Mouse (Mus musculus): Measurements from ENCODE around the gene H2-Ob.

The H2-Ob gene

DNA sequence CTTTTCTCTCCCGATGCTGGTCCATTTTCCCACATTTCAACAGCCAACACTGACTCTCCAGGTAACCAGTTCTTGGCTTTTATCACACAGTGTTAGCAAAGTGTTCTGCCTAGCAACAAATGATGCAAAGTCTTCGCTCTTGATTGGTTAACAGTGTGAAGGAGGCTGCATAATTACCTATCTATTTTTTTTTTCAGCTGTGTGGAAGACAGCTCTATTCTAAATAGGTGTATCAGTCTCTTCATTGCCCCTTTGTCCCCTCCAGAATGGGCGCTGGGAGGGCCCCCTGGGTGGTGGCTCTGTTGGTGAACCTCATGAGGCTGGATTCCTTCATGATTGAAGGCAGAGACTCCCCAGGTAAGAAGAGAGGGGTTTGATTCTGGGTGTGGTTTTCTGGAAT lies at the start of gene H2-Ob:
Gene H2-Ob (plus strand): TSS at position 198 of the 400 bp plus-strand sequence.
- no peak for DNase-seq (ENCODE audit: low spot score in 2 of 2)

DNA sequence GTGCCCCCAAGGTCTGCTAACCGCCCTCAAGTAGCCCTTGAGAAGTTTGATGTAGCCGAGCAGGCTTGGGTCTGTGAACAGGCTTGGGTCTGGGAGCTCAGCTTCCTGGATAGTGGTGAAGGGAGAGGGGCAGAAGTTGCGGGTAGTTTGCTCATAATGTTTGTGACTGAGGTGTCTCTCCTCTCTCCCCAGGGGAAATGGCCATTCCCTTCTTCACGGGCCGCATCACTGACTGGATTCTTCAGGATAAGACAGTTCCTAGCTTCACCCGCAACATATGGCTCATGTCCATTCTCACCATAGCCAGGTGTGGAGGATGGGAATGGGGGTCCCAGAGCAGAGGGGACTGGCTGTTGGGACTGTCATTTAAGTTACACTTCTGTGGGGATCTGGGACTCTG lies 49.7 kb upstream of the H2-Ob start:
- DNase-seq (ENCODE audit: low spot score in 2 of 2): no peak

DNA sequence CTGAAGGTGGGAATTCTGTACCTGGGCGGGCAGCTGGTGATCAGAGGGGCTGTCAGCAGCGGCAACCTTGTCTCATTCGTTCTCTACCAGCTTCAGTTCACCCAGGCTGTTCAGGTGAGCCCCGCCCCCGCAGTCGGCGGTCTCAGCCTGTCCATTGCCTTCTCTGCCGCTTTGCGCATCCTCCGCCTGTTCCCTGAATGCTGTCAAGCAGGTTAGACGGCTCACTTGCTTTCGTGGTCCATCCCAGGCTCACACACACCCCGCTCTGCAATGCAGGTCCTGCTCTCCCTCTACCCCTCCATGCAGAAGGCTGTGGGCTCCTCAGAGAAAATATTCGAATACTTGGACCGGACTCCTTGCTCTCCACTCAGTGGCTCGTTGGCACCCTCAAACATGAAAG lies 45.9 kb upstream of the H2-Ob start:
- no peak for DNase-seq (ENCODE audit: low spot score in 2 of 2)

DNA sequence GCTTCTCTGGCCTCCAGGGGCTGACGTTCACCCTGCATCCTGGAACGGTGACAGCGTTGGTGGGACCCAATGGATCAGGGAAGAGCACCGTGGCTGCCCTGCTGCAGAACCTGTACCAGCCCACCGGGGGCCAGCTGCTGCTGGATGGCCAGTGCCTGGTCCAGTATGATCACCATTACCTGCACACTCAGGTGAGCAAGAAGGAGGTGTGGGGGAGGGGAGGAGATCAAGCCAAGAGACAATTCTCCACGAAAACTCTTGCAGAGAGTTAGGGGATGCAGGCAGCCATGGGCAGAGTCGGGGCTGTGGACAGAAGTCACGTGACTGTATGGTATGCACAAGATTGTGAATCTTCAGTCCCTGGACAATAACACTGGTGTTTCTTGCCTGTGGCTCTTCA lies 45.2 kb upstream of the H2-Ob start:
- no peak for DNase-seq (ENCODE audit: low spot score in 2 of 2)

DNA sequence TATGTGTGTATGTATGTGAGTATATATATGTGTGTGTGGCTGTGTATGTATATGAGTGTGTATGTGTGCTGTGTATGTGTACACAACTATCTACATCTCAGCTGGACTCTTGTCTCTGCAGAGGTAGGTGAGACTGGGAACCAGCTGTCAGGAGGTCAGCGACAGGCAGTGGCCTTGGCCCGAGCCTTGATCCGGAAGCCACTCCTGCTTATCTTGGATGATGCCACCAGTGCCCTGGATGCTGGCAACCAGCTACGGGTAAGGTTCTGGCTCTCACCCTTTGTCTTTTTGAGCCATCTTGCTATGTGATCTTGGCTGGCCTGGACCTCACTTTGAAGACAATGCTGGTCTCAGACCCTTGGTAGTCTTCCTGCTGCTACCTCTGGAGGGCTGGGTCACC lies 44.0 kb upstream of the H2-Ob start:
- DNase-seq (ENCODE audit: low spot score in 2 of 2): no peak

DNA sequence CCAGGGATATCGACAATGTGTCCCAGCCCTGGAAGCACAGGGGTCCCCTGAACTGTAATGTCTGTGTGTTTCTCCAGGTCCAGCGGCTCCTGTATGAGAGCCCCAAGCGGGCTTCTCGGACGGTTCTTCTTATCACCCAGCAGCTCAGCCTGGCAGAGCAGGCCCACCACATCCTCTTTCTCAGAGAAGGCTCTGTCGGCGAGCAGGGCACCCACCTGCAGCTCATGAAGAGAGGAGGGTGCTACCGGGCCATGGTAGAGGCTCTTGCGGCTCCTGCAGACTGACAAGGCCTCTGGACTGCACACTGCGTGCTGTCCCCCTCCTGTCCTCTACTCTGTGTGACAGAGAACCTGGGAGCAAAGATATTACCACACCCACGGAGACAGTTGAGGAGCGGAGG lies 42.2 kb upstream of the H2-Ob start:
- no peak for DNase-seq (ENCODE audit: low spot score in 2 of 2)

DNA sequence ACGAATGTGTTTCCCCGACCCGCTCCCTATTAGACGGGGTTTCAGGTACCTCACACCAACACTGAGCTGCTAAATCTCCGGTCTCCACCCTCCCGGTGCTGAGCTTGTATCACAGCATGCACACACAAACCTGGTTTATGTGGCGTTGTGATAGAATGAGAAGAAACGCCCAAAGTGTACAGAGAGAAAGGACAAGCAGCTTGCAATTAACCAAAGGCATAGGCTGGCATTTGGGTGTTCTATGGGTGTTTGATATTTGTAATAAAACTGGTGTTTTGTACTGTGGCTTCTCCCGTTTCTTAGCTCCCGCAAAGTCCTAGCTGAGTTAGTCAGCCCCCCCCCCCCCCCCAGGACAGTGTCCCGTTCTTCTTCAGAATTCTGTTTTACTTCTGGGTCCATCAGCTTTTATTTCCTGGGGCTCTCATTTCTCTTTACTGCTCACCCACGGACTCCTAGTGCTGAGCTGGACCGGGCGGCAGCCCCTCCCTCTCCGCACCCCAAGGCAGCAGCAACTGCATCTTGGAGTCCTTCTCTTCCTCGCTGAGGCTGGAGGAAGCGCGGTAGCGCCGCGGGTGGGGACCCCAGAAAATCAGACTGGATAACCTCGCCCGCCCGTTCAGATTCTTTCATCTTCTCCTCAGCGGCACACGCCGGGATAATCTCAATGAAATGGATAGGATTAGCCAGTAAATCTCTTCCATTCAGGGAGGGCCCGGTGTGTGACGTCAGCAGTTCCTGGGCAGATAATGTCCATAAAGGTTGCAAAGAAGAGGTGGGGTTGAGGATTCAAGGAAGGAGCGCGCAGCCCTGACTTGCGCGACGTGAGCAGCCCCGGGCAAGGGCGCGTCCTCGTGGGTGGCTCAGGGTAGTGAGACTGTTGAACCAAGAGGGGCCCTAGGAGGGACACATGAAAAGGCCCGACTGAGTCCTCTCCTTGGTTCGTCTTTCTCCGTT lies 41.5 kb upstream of the H2-Ob start, which contains the start of gene Psmb8:
Gene Psmb8 (plus strand): TSS at position 781 of the 954 bp plus-strand sequence.
- peak; percentile 79 to 83 for DNase-seq (ENCODE audit: low spot score in 2 of 2)

DNA sequence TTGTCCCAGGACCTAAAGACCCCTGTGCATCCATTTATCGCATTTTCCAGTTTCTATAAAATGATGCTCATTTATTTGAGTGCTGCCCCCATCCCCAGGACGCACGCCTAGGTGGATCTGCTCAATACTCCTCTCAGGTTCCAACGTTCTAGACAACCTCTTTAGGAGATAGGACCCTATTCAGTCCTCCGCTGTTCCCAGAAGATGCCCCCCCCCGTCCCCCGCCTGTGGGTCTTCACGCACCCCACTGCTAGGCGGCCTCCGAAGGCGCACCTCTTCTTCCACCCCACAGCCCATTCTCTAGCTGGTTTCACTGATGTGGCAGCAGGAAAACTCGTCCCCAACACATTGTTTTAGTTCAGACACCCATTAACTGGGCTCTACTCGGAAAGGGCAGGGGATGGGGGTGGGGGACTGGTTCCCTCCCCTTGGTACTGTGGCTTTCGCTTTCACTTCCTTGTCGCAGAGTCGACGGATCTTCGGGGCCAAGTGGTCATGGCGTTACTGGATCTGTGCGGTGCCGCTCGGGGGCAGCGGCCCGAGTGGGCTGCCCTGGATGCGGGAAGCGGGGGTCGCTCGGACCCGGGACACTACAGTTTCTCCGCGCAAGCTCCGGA lies 40.7 kb upstream of the H2-Ob start:
- DNase-seq (ENCODE audit: low spot score in 2 of 2): no peak

DNA sequence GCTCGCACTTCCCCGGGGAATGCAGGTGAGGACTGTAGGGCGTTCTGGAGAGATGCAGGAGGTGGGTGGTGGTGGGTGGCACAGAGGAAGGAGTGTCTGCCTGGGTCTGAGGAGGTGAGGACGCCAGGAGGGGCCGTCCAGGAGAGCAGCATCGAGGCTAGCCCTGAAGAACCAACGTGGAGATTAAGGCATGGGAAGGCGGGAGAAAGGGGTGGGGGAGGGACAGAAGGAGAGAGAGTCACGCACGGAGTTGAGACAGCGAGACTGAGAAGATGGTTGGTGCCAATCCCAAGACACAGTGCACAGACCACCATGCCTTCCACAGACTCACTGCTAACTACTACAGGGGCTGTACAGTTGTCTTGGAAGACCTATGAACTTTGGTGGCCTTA lies 40.2 kb upstream of the H2-Ob start:
- no peak for DNase-seq (ENCODE audit: low spot score in 2 of 2)

DNA sequence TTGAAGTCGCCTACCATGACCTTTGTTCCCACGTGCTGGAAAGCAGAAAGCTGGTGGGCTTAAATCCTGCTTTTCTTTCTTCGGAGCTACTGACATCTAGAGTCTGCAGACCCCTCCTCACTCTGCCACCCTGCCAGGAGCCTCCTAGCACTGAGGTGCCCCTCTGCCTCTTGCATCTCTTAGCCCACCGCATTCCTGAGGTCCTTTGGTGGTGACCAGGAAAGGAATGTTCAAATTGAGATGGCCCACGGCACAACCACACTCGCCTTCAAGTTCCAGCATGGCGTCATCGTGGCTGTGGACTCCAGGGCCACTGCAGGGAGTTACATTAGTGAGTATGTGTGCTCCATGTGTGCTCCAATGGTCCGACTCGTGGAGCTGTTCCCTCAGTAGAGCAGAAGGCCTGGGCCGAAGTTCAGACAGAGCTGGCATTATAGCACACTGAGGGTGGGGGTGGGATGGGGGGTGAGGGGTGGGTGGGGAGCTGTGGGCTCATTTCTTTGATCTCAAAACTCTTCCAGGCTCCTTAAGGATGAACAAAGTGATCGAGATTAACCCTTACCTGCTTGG lies 39.6 kb upstream of the H2-Ob start:
- no peak for DNase-seq (ENCODE audit: low spot score in 2 of 2)

DNA sequence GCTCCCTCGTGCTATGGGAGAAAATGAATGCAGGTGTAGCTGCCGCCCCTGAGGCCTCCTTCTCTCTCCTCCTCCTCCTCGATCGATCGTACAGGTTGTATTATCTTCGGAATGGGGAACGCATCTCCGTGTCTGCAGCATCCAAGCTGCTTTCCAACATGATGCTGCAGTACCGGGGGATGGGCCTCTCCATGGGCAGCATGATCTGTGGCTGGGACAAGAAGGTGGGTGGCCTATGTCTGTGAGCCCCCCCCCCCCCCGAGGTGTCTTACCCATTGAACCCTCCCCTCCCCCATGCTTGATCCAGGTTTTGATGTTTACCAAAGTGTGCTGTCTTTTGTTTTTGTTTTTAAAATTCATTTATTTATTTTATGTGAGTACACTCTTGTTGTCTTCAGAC lies 38.7 kb upstream of the H2-Ob start:
- DNase-seq (ENCODE audit: low spot score in 2 of 2): no peak

DNA sequence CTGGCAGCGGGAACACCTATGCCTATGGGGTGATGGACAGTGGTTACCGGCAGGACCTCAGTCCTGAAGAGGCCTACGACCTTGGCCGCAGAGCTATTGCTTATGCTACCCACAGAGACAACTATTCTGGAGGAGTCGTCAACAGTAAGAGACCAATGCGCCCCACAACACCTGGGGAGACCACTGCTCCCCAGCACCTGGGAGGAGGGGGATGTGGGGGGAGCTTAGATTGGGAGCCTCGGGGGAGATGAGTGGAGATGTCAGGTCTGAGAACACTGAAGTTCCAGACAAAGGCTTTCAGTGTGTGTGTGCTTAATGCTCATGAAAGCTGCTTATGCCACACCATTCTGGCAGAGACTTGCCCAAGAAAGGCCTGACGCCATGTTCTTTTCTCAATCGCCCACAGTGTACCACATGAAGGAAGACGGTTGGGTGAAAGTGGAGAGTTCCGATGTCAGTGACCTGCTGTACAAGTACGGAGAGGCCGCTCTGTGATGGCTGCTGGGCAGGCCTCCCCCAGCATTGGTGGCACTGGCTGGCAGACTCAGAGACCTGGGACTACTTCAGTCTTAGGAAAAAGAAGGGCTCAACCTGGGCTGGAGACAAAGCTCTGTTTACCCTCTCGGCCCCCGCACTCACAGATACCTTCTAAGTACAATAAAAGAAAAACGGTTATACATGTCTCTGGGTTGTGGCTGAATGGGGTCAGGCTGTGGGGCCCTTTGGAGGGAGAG lies 37.8 kb upstream of the H2-Ob start:
- no peak for DNase-seq (ENCODE audit: low spot score in 2 of 2)

DNA sequence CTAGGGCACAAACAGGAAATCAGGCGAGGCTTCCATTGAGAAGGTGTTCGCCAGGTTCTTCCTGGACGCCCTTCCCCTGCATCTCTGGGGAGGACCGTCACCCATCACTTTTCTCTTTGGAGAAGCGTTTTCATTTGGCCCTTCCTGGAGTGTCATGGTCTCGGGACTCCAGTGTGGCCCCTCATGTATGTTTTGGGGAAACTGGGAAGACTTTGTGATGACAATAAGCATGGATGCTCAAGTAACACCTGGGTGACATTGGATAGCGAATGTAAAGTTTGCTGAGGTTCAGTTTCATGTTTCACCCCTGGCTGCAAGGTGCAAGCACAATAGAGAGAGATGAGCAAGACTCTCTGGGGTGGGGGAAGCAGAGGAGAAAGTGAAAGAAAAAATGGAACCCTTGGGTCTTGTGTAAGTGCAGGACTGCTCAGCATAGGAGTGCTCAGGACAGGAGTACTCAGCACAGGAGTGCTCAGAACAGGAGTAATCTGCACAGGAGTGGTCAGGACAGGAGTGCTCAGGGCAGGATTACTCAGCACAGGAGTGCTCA lies 37.1 kb upstream of the H2-Ob start:
- DNase-seq (ENCODE audit: low spot score in 2 of 2): no peak

DNA sequence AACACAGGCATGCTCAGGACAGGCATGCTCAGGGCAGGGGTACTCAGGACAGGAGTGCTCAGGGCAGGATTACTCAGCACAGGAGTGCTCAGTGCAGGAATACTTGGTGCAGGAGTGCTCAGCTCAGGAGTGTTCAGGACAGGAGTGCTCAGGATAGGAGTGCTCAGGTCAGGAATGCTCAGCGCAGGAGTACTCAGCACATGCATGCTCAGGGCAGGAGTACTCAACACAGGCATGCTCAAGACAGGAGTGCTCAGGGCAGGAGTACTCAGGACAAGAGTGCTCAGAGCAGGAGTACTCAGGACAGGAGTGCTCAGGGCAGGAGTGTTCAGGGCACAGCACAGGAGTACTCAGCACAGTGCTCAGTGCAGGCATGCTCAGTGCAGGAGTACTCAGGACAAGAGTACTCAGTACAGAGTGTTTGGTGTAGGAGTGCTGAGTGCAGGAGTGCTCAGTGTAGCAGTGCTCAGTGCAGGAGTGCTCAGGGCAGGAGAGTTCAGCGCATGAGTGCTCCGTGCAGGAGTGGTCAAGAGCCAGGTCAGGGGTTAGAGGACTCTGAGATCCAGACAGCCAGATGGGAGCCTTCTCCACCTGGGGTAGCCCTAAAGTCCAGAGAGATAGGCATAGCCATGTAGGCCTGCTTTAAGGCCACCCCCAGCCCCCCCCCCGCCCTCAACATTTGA lies 35.8 kb upstream of the H2-Ob start:
- DNase-seq (ENCODE audit: low spot score in 2 of 2): no peak

DNA sequence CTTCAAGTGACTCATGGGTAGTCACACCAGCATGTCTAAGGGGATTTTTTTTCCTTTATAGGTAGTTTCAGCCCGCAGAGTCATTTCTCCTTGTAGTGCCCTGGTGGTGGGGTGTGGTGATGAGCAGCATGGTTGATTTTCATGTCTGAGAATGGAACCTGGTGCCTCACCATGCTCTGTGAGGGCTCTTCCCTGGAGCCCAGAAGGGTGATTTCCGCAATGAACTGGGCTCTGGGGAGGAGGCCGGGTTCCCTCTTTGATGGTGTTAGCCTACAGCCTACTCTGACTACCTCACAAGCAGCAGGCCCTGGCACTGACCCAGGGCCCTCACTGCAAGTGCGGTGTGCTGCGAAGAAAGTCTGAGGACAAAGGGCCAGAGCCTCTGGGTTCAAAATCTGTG lies 35.3 kb upstream of the H2-Ob start, which contains the start of gene Tap2:
Gene Tap2 (plus strand): TSS at position 84 of the 400 bp plus-strand sequence.
- no peak for DNase-seq (ENCODE audit: low spot score in 2 of 2)

DNA sequence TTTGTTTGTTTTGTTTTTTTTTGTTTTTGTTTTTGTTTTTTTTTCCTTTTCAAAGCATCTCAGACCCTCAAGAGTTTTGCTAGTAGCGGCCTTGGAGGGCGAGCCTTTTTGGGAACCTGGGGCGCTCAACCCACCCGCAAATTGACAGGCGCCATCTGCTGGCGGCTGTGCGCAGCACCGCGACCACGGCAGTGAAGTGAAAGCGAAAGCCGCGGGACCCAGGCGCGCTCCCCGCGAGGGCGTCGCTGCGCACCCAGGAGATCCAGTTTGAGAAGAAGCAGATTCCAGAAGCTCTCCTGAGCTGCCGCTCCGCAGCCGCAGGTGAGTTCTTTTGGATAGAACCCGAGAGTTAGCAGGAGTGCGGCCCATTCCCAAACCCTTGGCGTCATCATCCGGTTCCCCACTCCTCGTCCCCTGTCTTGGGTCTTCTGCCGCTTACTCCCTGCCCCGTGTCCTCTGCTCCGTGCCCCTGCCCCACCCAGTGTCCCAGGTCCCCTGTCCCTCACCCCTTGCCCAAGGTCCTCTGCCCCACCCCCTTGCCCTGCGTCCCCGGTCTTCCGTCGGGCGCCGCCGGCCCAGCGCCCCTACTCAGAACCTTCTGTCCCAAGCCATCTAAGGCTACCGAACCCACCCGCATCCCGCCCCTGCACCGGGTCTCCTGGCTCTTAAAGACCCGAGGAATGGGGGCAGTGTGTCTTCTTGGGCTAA lies 34.2 kb upstream of the H2-Ob start:
- peak in 1 of 2 experiments; percentile 81 for DNase-seq (ENCODE audit: low spot score in 2 of 2)

DNA sequence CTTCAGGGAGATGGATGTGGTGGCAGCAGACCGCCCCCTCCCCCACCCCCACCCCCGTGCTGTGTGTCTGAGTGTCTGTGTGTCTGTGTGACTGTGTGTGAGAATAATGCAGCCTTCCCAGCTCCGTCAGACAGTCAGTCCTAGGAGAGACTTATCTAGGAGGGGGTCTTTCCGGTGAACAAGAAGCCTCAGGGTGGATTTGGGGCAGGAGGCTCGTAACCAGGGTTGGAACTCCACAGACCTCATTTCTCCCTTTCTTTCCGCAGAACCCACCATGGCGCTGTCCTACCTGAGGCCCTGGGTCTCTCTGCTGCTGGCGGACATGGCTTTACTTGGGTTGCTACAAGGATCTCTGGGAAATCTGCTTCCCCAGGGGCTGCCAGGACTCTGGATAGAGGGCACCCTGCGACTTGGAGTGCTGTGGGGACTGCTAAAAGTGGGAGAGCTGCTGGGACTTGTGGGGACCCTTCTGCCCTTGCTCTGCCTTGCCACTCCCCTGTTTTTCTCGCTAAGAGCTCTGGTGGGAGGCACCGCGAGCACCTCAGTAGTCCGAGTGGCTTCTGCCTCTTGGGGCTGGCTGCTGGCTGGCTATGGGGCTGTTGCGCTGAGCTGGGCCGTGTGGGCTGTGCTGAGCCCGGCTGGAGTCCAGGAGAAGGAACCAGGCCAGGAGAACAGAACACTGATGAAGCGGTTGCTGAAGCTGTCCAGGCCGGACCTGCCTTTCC lies 33.5 kb upstream of the H2-Ob start:
- no peak for DNase-seq (ENCODE audit: low spot score in 2 of 2)

DNA sequence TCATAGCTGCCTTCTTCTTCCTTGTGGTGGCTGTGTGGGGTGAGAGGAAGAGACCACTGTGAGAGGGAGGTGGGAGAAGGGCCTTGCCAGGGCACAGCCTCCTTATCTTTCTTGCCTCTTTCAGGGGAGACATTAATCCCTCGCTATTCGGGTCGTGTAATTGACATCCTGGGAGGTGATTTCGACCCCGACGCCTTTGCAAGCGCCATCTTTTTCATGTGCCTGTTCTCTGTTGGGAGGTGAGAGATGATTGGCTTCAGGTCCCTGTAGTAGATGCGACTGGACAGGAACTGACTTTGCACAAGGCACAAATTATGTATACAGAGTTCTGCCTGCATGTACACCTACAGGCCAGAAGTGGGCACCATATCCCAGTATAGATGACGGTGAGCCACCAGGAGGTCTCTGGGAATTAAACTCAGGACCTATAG lies 32.9 kb upstream of the H2-Ob start:
- DNase-seq (ENCODE audit: low spot score in 2 of 2): no peak

DNA sequence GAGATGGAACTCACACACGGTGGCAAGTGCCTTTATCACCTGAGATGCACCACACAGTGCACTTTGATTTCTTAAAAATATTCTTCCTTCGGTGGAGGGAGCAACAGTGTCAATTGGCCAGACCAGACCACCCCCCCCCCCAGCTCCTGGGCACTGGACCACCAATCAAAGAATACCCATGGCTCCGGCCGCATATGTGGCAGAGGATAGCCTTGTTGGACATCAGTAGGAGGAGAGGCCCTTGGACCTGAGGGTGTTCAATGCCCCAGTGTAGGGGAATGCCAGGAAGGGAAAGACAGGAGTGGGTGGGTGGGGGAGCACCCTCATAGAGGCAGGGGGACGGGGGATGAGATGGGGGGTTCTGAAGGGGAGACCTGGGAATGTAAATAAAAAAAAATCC lies 32.0 kb upstream of the H2-Ob start:
- no peak for DNase-seq (ENCODE audit: low spot score in 2 of 2)

DNA sequence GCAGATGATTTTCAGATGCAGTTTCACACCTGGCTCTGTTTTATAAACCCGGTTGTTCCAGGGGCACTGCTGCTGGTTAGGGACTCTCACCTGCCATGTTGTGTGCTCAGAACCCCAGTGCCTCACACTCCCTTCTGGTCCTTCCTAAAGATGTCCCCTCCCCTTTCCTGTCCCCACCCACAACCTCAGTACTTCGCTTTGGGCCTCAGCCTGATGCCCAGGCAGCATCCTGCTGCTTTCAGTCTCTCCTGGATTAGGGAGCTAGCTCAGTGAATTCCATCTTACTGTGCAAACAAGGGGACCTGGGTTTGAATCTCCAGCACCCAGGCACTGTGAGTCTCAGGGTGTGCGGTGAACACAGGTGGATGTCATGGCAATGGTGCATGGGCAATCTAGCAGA lies 31.2 kb upstream of the H2-Ob start:
- no peak for DNase-seq (ENCODE audit: low spot score in 2 of 2)
